Mouse (Mus musculus) fat pad, adult 2 months (tissue): ENCODE measurements around the gene Usp44.
"Not testable (repeated sequence)": the region's sequence is repeated elsewhere in the genome, so short reads cannot be mapped to it uniquely, and the experiment has no call there.

Experiments
- DNase-seq: peaks from one replicate; pipeline ENCODE4 v3.0.0-alpha.2; 2011; ENCODE audit warnings: low read depth, low spot score; ENCODE audit errors: extremely low read depth

The Usp44 gene

GRCm38 (mm10) chr10:93835115-93835514 lies 3.8 kb downstream of the Usp44 start:
- not testable (repeated sequence) for DNase-seq

DNA sequence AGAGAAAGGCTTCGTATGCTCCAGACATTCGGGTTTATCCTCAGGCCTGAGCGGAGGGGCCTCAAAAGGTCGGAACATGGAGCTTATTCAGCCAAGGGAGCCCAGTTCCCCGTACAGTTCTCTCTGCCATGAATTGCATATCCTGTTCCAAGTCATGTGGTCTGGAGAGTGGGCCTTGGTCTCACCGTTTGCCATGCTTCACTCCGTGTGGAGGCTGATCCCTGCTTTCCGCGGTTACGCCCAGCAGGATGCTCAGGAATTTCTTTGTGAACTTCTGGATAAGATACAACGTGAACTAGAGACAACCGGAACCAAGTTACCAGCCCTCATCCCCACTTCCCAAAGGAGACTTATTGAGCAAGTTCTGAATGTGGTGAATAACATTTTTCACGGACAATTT lies 15.4 kb downstream of the Usp44 start:
- DNase-seq: no peak

- no peak for DNase-seq
Measured at GRCm38 (mm10) chr10:93855126-93855525, 23.8 kb downstream of the Usp44 start.

- no peak for DNase-seq
Measured at GRCm38 (mm10) chr10:93856095-93856494, 24.7 kb downstream of the Usp44 start.

DNA sequence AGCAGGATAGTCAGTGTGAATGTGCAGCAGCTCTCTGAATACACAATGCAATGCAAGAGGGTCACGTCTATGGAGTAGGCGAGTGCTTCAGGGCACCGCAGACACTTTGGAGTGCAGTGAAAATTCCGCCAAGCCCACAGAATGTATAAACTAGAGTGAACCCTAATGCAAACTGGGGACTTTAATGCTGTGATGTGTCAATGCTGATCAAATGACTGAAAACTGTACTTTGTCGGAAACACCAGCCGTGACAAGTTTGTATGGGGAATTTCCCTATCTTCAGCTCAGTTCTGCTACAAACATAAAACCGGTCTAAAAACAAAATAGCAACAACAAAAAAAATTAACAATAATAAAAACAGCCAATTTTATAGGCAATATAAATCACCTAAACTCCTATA lies 37.0 kb downstream of the Usp44 start:
- DNase-seq: no peak

DNA sequence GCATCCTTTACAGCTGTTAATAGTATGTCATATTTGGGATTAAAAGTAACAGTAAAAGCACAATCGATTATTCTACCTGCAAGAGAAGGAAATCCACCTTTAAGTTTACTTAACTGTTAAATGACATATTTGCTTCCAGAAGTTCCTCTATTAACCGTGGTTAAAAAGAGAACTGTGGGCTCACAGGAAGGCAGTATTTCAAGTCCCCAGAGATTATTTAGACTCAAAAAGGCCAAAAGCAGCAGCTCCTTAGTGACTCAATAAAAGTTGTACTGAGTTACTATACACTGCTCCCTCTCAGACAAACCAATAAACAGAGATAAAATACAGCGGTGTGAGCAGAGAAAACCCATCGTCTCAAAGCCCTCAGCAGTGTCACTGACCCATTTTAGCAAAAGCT lies 37.5 kb downstream of the Usp44 start:
- DNase-seq: no peak

- no peak for DNase-seq
Measured at GRCm38 (mm10) chr10:93876772-93877171, 45.4 kb downstream of the Usp44 start.

DNA sequence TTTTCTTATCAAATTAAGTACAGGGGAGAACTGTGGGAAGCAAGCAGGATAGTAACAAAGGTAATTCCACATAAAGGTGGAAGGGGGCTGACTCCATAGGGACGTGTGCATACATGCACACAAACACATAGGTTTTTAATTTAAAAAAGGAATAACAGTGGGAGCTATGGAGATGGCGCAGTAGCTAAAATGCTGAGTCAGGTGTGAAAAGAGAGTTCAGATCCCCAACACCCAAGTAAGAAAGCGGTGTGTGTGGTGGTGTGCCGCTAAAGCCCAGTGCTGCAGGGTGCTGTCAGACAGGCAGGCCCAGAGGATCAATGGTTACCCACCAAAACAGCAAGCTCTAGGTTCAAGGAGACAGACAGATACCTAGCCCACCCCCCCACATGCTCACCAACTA lies 47.4 kb downstream of the Usp44 start:
- no peak for DNase-seq

DNA sequence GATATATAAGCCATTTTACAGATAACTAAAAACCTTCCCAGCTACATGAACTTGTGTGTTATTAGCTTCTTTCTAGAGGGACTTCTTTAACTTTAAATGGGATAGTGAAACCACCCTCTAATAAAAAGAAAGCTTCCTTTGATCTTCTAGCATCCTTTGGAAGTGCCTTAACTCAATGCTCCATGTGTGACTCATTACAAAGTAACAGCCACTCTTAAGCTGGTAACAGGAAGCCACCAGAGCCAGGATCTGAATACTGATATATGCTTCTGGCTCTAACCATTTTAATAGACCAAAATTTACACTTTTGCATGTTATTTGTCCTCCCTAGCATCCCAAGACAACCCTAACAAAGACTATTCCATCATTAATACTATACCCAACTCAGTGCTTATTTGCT lies 50.6 kb downstream of the Usp44 start:
- DNase-seq: no peak

DNA sequence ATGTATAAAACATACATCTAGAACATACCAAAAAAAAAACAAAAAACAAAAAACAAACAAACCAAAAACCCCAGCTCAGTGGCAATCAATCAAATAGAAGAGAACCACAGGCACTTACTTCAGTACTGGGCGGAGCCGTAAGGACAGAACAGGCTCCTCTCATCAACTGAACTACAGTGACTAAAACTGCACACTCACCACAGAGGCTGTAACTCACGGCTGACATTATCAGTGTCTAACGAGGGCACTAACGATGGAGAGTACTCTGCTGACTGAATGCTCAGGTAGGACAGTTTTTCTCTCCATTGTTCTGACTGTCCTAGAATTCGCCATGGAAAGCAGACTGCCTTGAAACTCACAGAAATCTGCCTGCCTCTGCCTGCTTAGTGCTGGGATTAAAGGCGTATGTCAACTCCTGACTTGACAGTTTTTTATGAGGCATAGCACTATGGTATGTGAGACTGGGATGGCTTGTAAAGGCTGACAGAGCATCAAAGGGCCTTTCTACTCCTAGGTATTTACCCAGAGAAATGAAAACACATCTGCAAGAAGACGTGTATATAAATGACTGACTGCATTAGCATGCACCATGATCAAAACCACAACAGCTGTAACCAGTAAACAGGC lies 51.5 kb downstream of the Usp44 start:
- DNase-seq: no peak

- DNase-seq: no peak
Measured at GRCm38 (mm10) chr10:93885839-93886477, 54.6 kb downstream of the Usp44 start.

- DNase-seq: no peak
Measured at GRCm38 (mm10) chr10:93888590-93888934, 57.2 kb downstream of the Usp44 start.

DNA sequence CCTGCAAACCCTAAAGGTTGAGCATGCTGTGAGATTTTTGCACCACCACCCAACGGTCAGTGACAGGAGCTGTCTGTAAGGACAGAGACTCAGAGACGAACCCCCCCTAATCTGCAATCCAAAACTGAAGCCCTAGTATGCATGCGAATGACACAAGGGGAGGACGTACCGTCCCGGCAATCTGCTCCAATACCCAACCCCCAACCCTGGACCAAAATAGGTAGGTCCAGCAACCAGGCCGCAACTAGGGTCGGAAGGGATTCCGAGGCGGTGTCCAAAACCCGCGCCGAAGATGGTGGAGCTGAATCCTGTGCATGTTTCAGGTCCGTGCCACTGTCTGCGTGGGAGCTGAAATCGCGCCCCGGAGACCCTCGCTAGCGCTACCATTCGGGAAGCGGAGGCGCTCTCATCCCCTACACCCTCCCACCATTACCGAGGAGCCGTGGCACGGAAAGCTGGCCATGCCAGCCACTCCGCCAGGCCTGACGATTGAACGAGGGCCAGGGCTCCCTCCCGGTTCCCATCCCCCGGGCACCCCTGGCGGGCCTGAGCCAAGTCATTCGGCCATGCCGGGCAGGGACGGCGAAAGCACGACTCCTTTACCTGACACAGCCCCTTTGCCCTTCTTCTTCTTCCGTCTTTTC lies 57.7 kb downstream of the Usp44 start:
- no peak for DNase-seq

- no peak for DNase-seq
Measured at GRCm38 (mm10) chr10:93889579-93889950, 58.2 kb downstream of the Usp44 start.

DNA sequence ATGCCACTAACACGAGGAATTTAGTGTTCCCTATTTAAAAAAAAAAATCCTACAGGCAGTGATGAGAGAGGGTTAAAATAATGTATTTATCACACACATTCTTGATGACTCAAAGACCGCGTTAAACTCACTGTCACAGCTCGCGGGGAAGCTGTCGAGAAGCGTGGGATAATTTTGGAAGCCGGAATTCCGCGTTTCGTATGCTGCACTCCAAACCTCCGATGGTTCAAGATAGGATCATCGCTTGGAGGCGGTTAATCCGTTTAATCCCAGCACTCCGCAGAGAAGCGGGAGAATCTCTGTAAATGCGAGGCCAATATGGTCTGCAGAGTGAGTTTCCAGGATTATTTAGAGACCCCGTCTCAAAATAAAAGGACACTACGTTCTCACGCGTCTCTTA lies 58.6 kb downstream of the Usp44 start:
- no peak for DNase-seq

- no peak for DNase-seq
Measured at GRCm38 (mm10) chr10:93890565-93890964, 59.2 kb downstream of the Usp44 start.

DNA sequence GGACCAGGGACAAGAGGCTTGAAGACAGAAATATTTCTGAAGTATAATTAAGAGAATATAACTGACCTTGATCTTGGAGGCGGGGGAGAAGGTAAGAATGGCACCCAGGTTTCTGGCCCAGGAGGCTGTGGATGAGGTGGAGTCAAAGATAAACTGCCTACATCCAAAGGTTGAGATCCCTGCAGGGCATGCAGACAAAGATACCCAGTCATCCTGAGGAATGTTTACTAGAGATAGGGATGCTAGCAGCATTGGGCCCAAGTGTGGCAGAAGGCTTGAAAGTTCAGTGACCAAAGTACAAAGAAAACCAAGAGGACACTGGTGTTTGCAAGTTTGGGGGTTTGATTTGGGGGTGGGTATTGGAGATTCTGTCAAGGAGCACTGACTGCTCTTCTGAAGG lies 59.7 kb downstream of the Usp44 start:
- DNase-seq: no peak

GRCm38 (mm10) chr10:93892551-93892950 lies 61.2 kb downstream of the Usp44 start:
- no peak for DNase-seq

GRCm38 (mm10) chr10:93897043-93897646 lies 65.8 kb downstream of the Usp44 start, which contains the start of gene Metap2:
Gene Metap2 (minus strand): TSS chr10:93897093.
- no peak for DNase-seq

GRCm38 (mm10) chr10:93899303-93899702 lies 67.9 kb downstream of the Usp44 start:
- no peak for DNase-seq

- DNase-seq: no peak
Measured at GRCm38 (mm10) chr10:93899907-93900306, 68.6 kb downstream of the Usp44 start.

- DNase-seq: no peak
Measured at GRCm38 (mm10) chr10:93907376-93907775, 76.0 kb downstream of the Usp44 start.
